Mouse (Mus musculus) cortical plate, adult 2 months (tissue): ENCODE data around the gene Crocc.

Experiments used
- CTCF ChIP-seq: fragments of 200-500 bp; IDR thresholded peaks from 2 replicates; pipeline ENCODE4 v1.5.1; 2011; ENCODE audit warnings: mild to moderate bottlenecking, control low read depth, low read length; ENCODE audit not compliant: insufficient read depth; ENCODE audit errors: extremely low read depth
- POLR2A ChIP-seq: fragments of 200-500 bp; IDR thresholded peaks from 2 replicates; pipeline ENCODE4 v1.6.1; 2011; ENCODE audit warnings: mild to moderate bottlenecking, low read length, control low read depth; ENCODE audit not compliant: insufficient read depth; ENCODE audit errors: extremely low read depth

GRCm38 (mm10) chr4:141048810-141049475, 11.4 kb downstream of the Crocc start:
- TF ChIP-seq CTCF (no peak), POLR2A (no peak)
